Mouse (Mus musculus) lung, postnatal 25 days (tissue): Measurements from ENCODE around the gene Ppp1r13l.
A peak's percentile ranks its signal among the peaks of the same experiment; 100 is the strongest.

ENCODE experiments used
- DNase-seq: peaks from one replicate; pipeline ENCODE4 v3.0.0; 2022; ENCODE audit warnings: low spot score

The Ppp1r13l gene

GRCm38 (mm10) chr7:19368380-19368779 is 8.8 kb downstream of the Ppp1r13l start:
- DNase-seq, result no peak

GRCm38 (mm10) chr7:19369823-19370425 is 10.4 kb downstream of the Ppp1r13l start:
- DNase-seq, result no peak

GRCm38 (mm10) chr7:19373367-19373766 is 13.8 kb downstream of the Ppp1r13l start:
- no peak for DNase-seq

- DNase-seq, result no peak
Measured at GRCm38 (mm10) chr7:19375368-19375767, 15.8 kb downstream of the Ppp1r13l start.

GRCm38 (mm10) chr7:19376019-19376418 is 16.5 kb downstream of the Ppp1r13l start:
- DNase-seq, result no peak

GRCm38 (mm10) chr7:19378049-19378448 is 18.5 kb downstream of the Ppp1r13l start:
- DNase-seq, result no peak

- peak; percentile 99 for DNase-seq
Measured at GRCm38 (mm10) chr7:19381377-19382165, 22.0 kb downstream of the Ppp1r13l start, which contains the start of gene Ercc2. Gene Ercc2, plus strand, starts transcription at chr7:19382010.

- no peak for DNase-seq
Measured at GRCm38 (mm10) chr7:19382166-19382541, 22.6 kb downstream of the Ppp1r13l start.

GRCm38 (mm10) chr7:19383708-19384107 is 24.2 kb downstream of the Ppp1r13l start:
- no peak for DNase-seq

- no peak for DNase-seq
Measured at GRCm38 (mm10) chr7:19388699-19389413, 29.3 kb downstream of the Ppp1r13l start.

- DNase-seq, result no peak
Measured at GRCm38 (mm10) chr7:19394484-19394883, 34.9 kb downstream of the Ppp1r13l start.

GRCm38 (mm10) chr7:19399496-19400280 is 40.1 kb downstream of the Ppp1r13l start:
- peak; percentile 70 for DNase-seq

- no peak for DNase-seq
Measured at GRCm38 (mm10) chr7:19400946-19401345, 41.4 kb downstream of the Ppp1r13l start.

GRCm38 (mm10) chr7:19402535-19403112 is 43.1 kb downstream of the Ppp1r13l start:
- no peak for DNase-seq

GRCm38 (mm10) chr7:19403731-19404296 is 44.3 kb downstream of the Ppp1r13l start, which contains the start of gene Klc3:
Gene Klc3, minus strand, starts transcription at chr7:19404104.
- peak; percentile 84 for DNase-seq

- DNase-seq, result no peak
Measured at GRCm38 (mm10) chr7:19404476-19404875, 44.9 kb downstream of the Ppp1r13l start, which contains the start of gene Ckm. Gene Ckm, plus strand, starts transcription at chr7:19404776.

- peak; percentile 86 for DNase-seq
Measured at GRCm38 (mm10) chr7:19405417-19405816, 45.9 kb downstream of the Ppp1r13l start.

- no peak for DNase-seq
Measured at GRCm38 (mm10) chr7:19409753-19410152, 50.2 kb downstream of the Ppp1r13l start.

GRCm38 (mm10) chr7:19410766-19411344 is 51.3 kb downstream of the Ppp1r13l start:
- DNase-seq, result no peak

- DNase-seq, result no peak
Measured at GRCm38 (mm10) chr7:19411783-19412182, 52.2 kb downstream of the Ppp1r13l start.

- DNase-seq, result no peak
Measured at GRCm38 (mm10) chr7:19413525-19413924, 54.0 kb downstream of the Ppp1r13l start.
